Mouse (Mus musculus) small intestine, adult 2 months (tissue): ENCODE measurements around the gene Sds.

Experiments used
- CTCF ChIP-seq: fragments of 200-500 bp; IDR thresholded peaks from 2 replicates; pipeline ENCODE4 v1.5.1; 2012; ENCODE audit warnings: low read depth, mild to moderate bottlenecking, control low read depth, inconsistent platforms, low read length, moderate library complexity, mixed read lengths; ENCODE audit not compliant: insufficient replicate concordance, insufficient read length; ENCODE audit errors: extremely low read depth
- POLR2A ChIP-seq: fragments of 200-500 bp; IDR thresholded peaks from 2 replicates; pipeline ENCODE4 v1.6.1; 2012; ENCODE audit warnings: low read depth, mild to moderate bottlenecking, control low read depth, inconsistent platforms, low read length, moderate library complexity

DNA sequence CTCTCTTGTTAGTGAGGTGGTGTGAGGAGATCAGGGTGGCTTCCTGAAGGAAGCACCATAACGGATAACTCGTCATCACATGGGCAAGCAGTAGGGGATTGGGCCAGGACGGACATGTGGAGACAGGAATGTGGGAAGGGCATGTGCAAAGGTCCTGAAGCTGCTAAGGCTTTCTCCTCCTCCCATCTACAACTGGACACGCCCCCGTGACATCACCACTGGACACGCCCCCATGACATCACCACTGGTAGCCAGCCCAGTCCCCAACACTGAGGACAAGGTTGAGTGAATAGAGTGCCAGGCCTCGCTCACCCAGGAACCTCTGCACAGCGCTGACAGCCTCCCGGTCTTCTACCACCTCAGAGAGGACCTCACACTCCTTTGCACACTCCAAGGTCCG, 17.2 kb upstream of the Sds start:
- TF ChIP-seq CTCF (no peak), POLR2A (no peak)
